24 mouse cellular contexts compared by ENCODE assay signal in genomic region chr12:11144894-11145293, GRCm38 (mm10). TPM values are rescaled to one million over a fixed set of nuclear protein-coding genes. Genes with fewer than 3 reads are reported as not detected.
DNase-seq lines count a peak whose midpoint lies in the region; ATAC-seq and TF ChIP-seq lines count a peak whose summit lies in the region.
"Had no signal": no experiment of that assay in that cellular context is flagged by ENCODE, and none has a peak within 500 bp of the region (broad histone marks: within the 10 kb centered on the region; RNA-seq: fewer than 3 reads in every experiment).

No protein-coding gene starts in this region.

- peaks cover 7% of the 10 kb centered on the region; the same call in 1 of the 2 replicates for H3K27me3 ChIP-seq in liver, adult 2 months (ENCODE audit: control insufficient read depth, insufficient read depth, low read length)
- H3K27me3 ChIP-seq in liver, embryonic 11.5 days (replicated peaks; ENCODE audit: control insufficient read depth, insufficient read depth, low read length), result peaks cover 20% of the 10 kb centered on the region
- peaks cover 10% of the 10 kb centered on the region for H3K27me3 ChIP-seq in lung, embryonic 16.5 days (ENCODE audit: control insufficient read depth, insufficient read depth, low read depth, low read length)

- no peak overlapping the region for H3K9ac ChIP-seq in liver, adult 2 months (ENCODE audit: low read depth, low read length)
- no peak overlapping the region for H3K9ac ChIP-seq in liver, embryonic 11.5 days (ENCODE audit: low read depth, low read length)
- no peak overlapping the region for H3K9ac ChIP-seq in lung, embryonic 16.5 days (ENCODE audit: low read length)
- H3K9ac ChIP-seq: embryonic facial prominence, embryonic 13.5 days; forebrain, embryonic 12.5 days; heart, embryonic 13.5 days; hindbrain, embryonic 12.5 days had no signal

- peaks cover 4% of the 10 kb centered on the region for H3K4me1 ChIP-seq in liver, adult 2 months (ENCODE audit: control insufficient read depth, insufficient read depth, low read length)
- no peaks in the 10 kb centered on the region for H3K4me1 ChIP-seq in liver, embryonic 11.5 days (replicated peaks; ENCODE audit: control insufficient read depth, insufficient read depth, low read length)
- no peaks in the 10 kb centered on the region for H3K4me1 ChIP-seq in lung, embryonic 16.5 days (replicated peaks; ENCODE audit: control insufficient read depth, insufficient read depth, low read length)

- no peak overlapping the region for H3K27ac ChIP-seq in liver, adult 2 months (replicated peaks; ENCODE audit: insufficient read depth, low read depth, low read length)
- H3K27ac ChIP-seq in liver, embryonic 11.5 days (ENCODE audit: low read depth, low read length), result no peak overlapping the region
- H3K27ac ChIP-seq in lung, embryonic 16.5 days (ENCODE audit: low read length), result no peak overlapping the region; the same call in 1 of the 2 replicates
- H3K27ac ChIP-seq: embryonic facial prominence, embryonic 13.5 days; forebrain, embryonic 12.5 days; heart, embryonic 13.5 days; hindbrain, embryonic 12.5 days had no signal

- H3K4me2 ChIP-seq in liver, embryonic 11.5 days, result no peak overlapping the region
- no peak overlapping the region for H3K4me2 ChIP-seq in lung, embryonic 16.5 days (ENCODE audit: low read depth, low read length)
- H3K4me2 ChIP-seq: embryonic facial prominence, embryonic 13.5 days; forebrain, embryonic 12.5 days; heart, embryonic 13.5 days; hindbrain, embryonic 12.5 days had no signal

- ATAC-seq in liver, embryonic 11.5 days (replicated peaks; ENCODE audit: low FRiP score), result no peak
- ATAC-seq in lung, embryonic 16.5 days (ENCODE audit: low read depth), result peak; percentile 82
- ATAC-seq: CD4-positive, CD25-positive, alpha-beta regulatory T cell, adult 4 months; forebrain, embryonic 16.5 days; hindbrain, embryonic 16.5 days; inflammation-experienced regulatory T-cells, adult 6 months had no signal

- 23% methylated on average over 1 of the region's 1 CpGs for WGBS in liver, adult 2 months
- 66% methylated on average over 1 of the region's 1 CpGs for WGBS in liver, embryonic 11.5 days
- WGBS in lung, embryonic 16.5 days, result 36% methylated on average over 1 of the region's 1 CpGs

- no peaks in the 10 kb centered on the region for H3K79me2 ChIP-seq in liver, adult 2 months (ENCODE audit: control insufficient read depth, insufficient read depth, low read length)

- H3K36me3 ChIP-seq in liver, adult 2 months (ENCODE audit: control insufficient read depth, insufficient read depth, low read length), result no peaks in the 10 kb centered on the region
- no peaks in the 10 kb centered on the region for H3K36me3 ChIP-seq in liver, embryonic 11.5 days (ENCODE audit: control insufficient read depth, insufficient read depth, low read length)
- H3K36me3 ChIP-seq in lung, embryonic 16.5 days (ENCODE audit: control insufficient read depth, insufficient read depth, low read length), result no peaks in the 10 kb centered on the region
- H3K36me3 ChIP-seq: embryonic facial prominence, embryonic 13.5 days; forebrain, embryonic 12.5 days; G1E; heart, embryonic 13.5 days; hindbrain, embryonic 12.5 days had no signal

- TF ChIP-seq CTCF in liver, adult 2 months (IDR thresholded peaks at IDR 0.05; ENCODE audit: low read depth, low read length), result no peak

- DNase-seq in gastrocnemius, adult 18-20 months (ENCODE audit: low spot score), result peak; percentile 16
- DNase-seq in gastrocnemius, adult 8-10 months (ENCODE audit: low spot score in 2 of 2), result no peak
- DNase-seq in liver, adult 2 months (ENCODE audit: extremely low read depth, low read depth, low spot score), result peak; percentile 92
- DNase-seq in liver, embryonic 11.5 days (ENCODE audit: low spot score), result no peak
- peak; percentile 56 for DNase-seq in lung, postnatal 36 days
- DNase-seq in adrenal gland, adult 8-10 months, result no peak
- DNase-seq: adrenal gland, postnatal 10 days; B cell, adult 2 months; cerebellum, adult 11-12 months; cerebellum, adult 9-10 months; cerebellum, postnatal 25 days; gastrocnemius, postnatal 25 days; heart, postnatal 4 days had no signal

- H3K4me3 ChIP-seq in liver, adult 2 months (ENCODE audit: insufficient read depth, low read depth, low read length), result no peak overlapping the region
- H3K4me3 ChIP-seq in liver, embryonic 11.5 days (ENCODE audit: low read depth, low read length), result no peak overlapping the region
- H3K4me3 ChIP-seq in lung, embryonic 16.5 days (ENCODE audit: low read length), result no peak overlapping the region
- H3K4me3 ChIP-seq: embryonic facial prominence, embryonic 13.5 days; forebrain, embryonic 12.5 days; heart, embryonic 13.5 days; hindbrain, embryonic 12.5 days had no signal

- no peaks in the 10 kb centered on the region for H3K9me3 ChIP-seq in liver, embryonic 11.5 days (ENCODE audit: control insufficient read depth, low read length)
- no peaks in the 10 kb centered on the region for H3K9me3 ChIP-seq in lung, embryonic 16.5 days (ENCODE audit: control insufficient read depth, low read length)
- H3K9me3 ChIP-seq: embryonic facial prominence, embryonic 13.5 days; forebrain, embryonic 12.5 days; G1E; heart, embryonic 13.5 days; hindbrain, embryonic 12.5 days had no signal

- TF ChIP-seq POLR2A in liver, adult 2 months (IDR thresholded peaks at IDR 0.05; ENCODE audit: extremely low read depth, insufficient read depth, low read length), result no peak

RNA-seq across cellular contexts. Expression of gene Kcns3, which starts 6.0 kb away (rescaled TPM):
- total RNA-seq in gastrocnemius, adult 18-20 months (2021), result under 1 TPM; 0.53 to 0.93 TPM
- 1 to 10 TPM in 1 of 4 experiments, under 1 TPM in 3; 0.65 to 1.1 (median 0.75) TPM for total RNA-seq in gastrocnemius, adult 8-10 months (2022)
- 0.18 TPM in 1 of 2 replicates, not detected in the other for total RNA-seq in liver, adult 2 months (2014; rRNA removed)
- polyA plus RNA-seq in liver, adult 2 months (2012; rRNA removed), result 0.05 and 0.10 TPM in 2 replicates
- 0.36 and 0.48 TPM in 2 replicates for polyA plus RNA-seq in liver, embryonic 11.5 days (2014; fragmentation: Nextera tagmentation; extraction: Ambion mirVana)
- polyA plus RNA-seq in lung, embryonic 16.5 days (2015; fragmentation: Nextera tagmentation; extraction: Ambion mirVana), result 8.5 and 10.3 TPM in 2 replicates
- 1 to 10 TPM; 2.6 to 7.6 (median 3.8) TPM for total RNA-seq in adrenal gland, adult 8-10 months (2022)
- total RNA-seq: granulocyte monocyte progenitor cell, adult 5-6 weeks had no signal
- polyA plus RNA-seq: CD4-positive, CD25-positive, alpha-beta regulatory T cell, adult 4 months; inflammation-experienced regulatory T-cells, adult 6 months had no signal

Comparison
In these comparisons a context has a peak if more than half of its experiments do, and no peak if none do; other contexts are left out.
1. DNase-seq: peak in gastrocnemius, adult 18-20 months (single experiment), liver, adult 2 months (single experiment) and lung, postnatal 36 days (single experiment); none in gastrocnemius, adult 8-10 months (0 of 2), liver, embryonic 11.5 days (single experiment) and adrenal gland, adult 8-10 months (single experiment).